Mouse (Mus musculus): ENCODE data around the gene Sned1.
"Not testable (repeated sequence)": the region's sequence is repeated elsewhere in the genome, so short reads cannot be mapped to it uniquely, and the experiment has no call there.

The Sned1 gene

GRCm38 (mm10) chr1:93235576-93236544 lies at the start of gene Sned1:
Gene Sned1 (plus strand): TSS chr1:93235841.
- DNase-seq, result peak in 1 of 2 experiments; percentile 15

- DNase-seq, result no peak
Observed at GRCm38 (mm10) chr1:93190726-93191305, 44.8 kb upstream of the Sned1 start.

GRCm38 (mm10) chr1:93194961-93195360 lies 40.7 kb upstream of the Sned1 start:
- no peak for DNase-seq

- DNase-seq, result not testable (repeated sequence)
Observed at GRCm38 (mm10) chr1:93197454-93197853, 38.2 kb upstream of the Sned1 start.

- no peak for DNase-seq
Observed at GRCm38 (mm10) chr1:93197916-93198315, 37.7 kb upstream of the Sned1 start.

GRCm38 (mm10) chr1:93206277-93206970 lies 29.2 kb upstream of the Sned1 start:
- DNase-seq, result no peak

GRCm38 (mm10) chr1:93207536-93208064 lies 28.0 kb upstream of the Sned1 start:
- DNase-seq, result no peak

- peak; percentile 8 to 13 for DNase-seq
Observed at GRCm38 (mm10) chr1:93210213-93210641, 25.4 kb upstream of the Sned1 start.

- no peak for DNase-seq
Observed at GRCm38 (mm10) chr1:93211019-93211418, 24.6 kb upstream of the Sned1 start.

GRCm38 (mm10) chr1:93211549-93212220 lies 24.0 kb upstream of the Sned1 start:
- no peak for DNase-seq

- no peak for DNase-seq
Observed at GRCm38 (mm10) chr1:93212441-93212840, 23.2 kb upstream of the Sned1 start.

GRCm38 (mm10) chr1:93214612-93215011 lies 21.0 kb upstream of the Sned1 start:
- DNase-seq, result no peak

GRCm38 (mm10) chr1:93216839-93217497 lies 18.7 kb upstream of the Sned1 start:
- no peak for DNase-seq

- no peak for DNase-seq
Observed at GRCm38 (mm10) chr1:93217530-93217929, 18.1 kb upstream of the Sned1 start.

GRCm38 (mm10) chr1:93220776-93221175 lies 14.9 kb upstream of the Sned1 start:
- DNase-seq, result no peak

- peak in 1 of 2 experiments; percentile 24 for DNase-seq
Observed at GRCm38 (mm10) chr1:93223972-93224371, 11.7 kb upstream of the Sned1 start.

- DNase-seq, result no peak
Observed at GRCm38 (mm10) chr1:93225226-93225625, 10.4 kb upstream of the Sned1 start.

- DNase-seq, result no peak
Observed at GRCm38 (mm10) chr1:93225731-93226520, 9.7 kb upstream of the Sned1 start.

GRCm38 (mm10) chr1:93227303-93227975 lies 8.2 kb upstream of the Sned1 start:
- no peak for DNase-seq

- no peak for DNase-seq
Observed at GRCm38 (mm10) chr1:93227976-93228365, 7.7 kb upstream of the Sned1 start.
